In genomic region chr3:146198803-146199481, GRCm38 (mm10) we compare ENCODE assay signal across 18 mouse cellular contexts. TPM values are rescaled to one million over a fixed set of nuclear protein-coding genes. Genes with fewer than 3 reads are reported as not detected.
DNase-seq lines count a peak whose midpoint lies in the region; ATAC-seq and TF ChIP-seq lines count a peak whose summit lies in the region.
"Had no signal": no experiment of that assay in that cellular context is flagged by ENCODE, and none has a peak within 500 bp of the region (broad histone marks: within the 10 kb centered on the region; RNA-seq: fewer than 3 reads in every experiment).

No protein-coding gene starts in this region.

- no peak overlapping the region for H3K4me2 ChIP-seq in kidney, embryonic 15.5 days
- no peak overlapping the region for H3K4me2 ChIP-seq in hindbrain, embryonic 16.5 days (ENCODE audit: low read length)
- H3K4me2 ChIP-seq in neural tube, embryonic 15.5 days: peak overlapping the region; percentile 27; the same call in 1 of the 2 replicates
- H3K4me2 ChIP-seq in liver, postnatal 0 days (ENCODE audit: low read depth, low read length): no peak overlapping the region
- H3K4me2 ChIP-seq: embryonic facial prominence, embryonic 13.5 days; limb, embryonic 13.5 days; liver, embryonic 15.5 days had no signal

- DNase-seq in kidney, postnatal 14 days: no peak
- peak; percentile 41 for DNase-seq in embryo, embryonic 11.5 days (ENCODE audit: low read depth, low spot score)
- DNase-seq in cerebellum, postnatal 4 days (ENCODE audit: low spot score in 2 of 2): no peak
- no peak for DNase-seq in liver, postnatal 0 days
- DNase-seq: adrenal gland, postnatal 25 days; cerebellum, adult 9-10 months; gastrocnemius, postnatal 25 days; heart, postnatal 4 days; kidney, adult 2 months; lung, postnatal 14 days; midbrain, embryonic 14.5 days had no signal

- peaks cover 15% of the 10 kb centered on the region; the same call in 1 of the 2 replicates for H3K4me1 ChIP-seq in kidney, embryonic 15.5 days
- H3K4me1 ChIP-seq in hindbrain, embryonic 16.5 days (ENCODE audit: control insufficient read depth, insufficient read depth, low read depth, low read length): no peaks in the 10 kb centered on the region; the same call in 1 of the 2 replicates
- peaks cover 13% of the 10 kb centered on the region for H3K4me1 ChIP-seq in neural tube, embryonic 15.5 days
- peaks cover 5% of the 10 kb centered on the region; the same call in 1 of the 2 replicates for H3K4me1 ChIP-seq in liver, postnatal 0 days (ENCODE audit: insufficient read depth)
- H3K4me1 ChIP-seq: embryonic facial prominence, embryonic 13.5 days; limb, embryonic 13.5 days had no signal

- peaks cover 3% of the 10 kb centered on the region; the same call in 1 of the 2 replicates for H3K27me3 ChIP-seq in kidney, embryonic 15.5 days
- no peaks in the 10 kb centered on the region; the same call in 1 of the 2 replicates for H3K27me3 ChIP-seq in hindbrain, embryonic 16.5 days (replicated peaks; ENCODE audit: control insufficient read depth, insufficient read depth, low read length)
- H3K27me3 ChIP-seq in neural tube, embryonic 15.5 days (replicated peaks): 0 out of 2 replicates have a peak, but pooled peaks cover 7% of the 10 kb centered on the region
- no peaks in the 10 kb centered on the region for H3K27me3 ChIP-seq in liver, postnatal 0 days (ENCODE audit: insufficient read depth, low read length)
- H3K27me3 ChIP-seq: embryonic facial prominence, embryonic 13.5 days; limb, embryonic 13.5 days; liver, embryonic 15.5 days had no signal

- TF ChIP-seq EP300 in liver, postnatal 0 days (IDR thresholded peaks at IDR 0.05; ENCODE audit: low read depth): no peak

- H3K36me3 ChIP-seq in kidney, embryonic 15.5 days: no peaks in the 10 kb centered on the region
- no peaks in the 10 kb centered on the region for H3K36me3 ChIP-seq in hindbrain, embryonic 16.5 days (ENCODE audit: control insufficient read depth, insufficient read depth, low read length)
- no peaks in the 10 kb centered on the region for H3K36me3 ChIP-seq in neural tube, embryonic 15.5 days
- no peaks in the 10 kb centered on the region for H3K36me3 ChIP-seq in liver, postnatal 0 days (replicated peaks; ENCODE audit: insufficient read depth, low read length)
- H3K36me3 ChIP-seq: embryonic facial prominence, embryonic 13.5 days; limb, embryonic 13.5 days; liver, embryonic 15.5 days had no signal

- no peak overlapping the region for H3K9ac ChIP-seq in kidney, embryonic 15.5 days
- H3K9ac ChIP-seq in hindbrain, embryonic 16.5 days (ENCODE audit: low read depth, low read length): no peak overlapping the region
- no peak overlapping the region for H3K9ac ChIP-seq in neural tube, embryonic 15.5 days (replicated peaks)
- H3K9ac ChIP-seq in liver, postnatal 0 days (replicated peaks): no peak overlapping the region
- H3K9ac ChIP-seq: embryonic facial prominence, embryonic 13.5 days; limb, embryonic 13.5 days; liver, embryonic 15.5 days had no signal

- H3K4me3 ChIP-seq in kidney, embryonic 15.5 days (replicated peaks): no peak overlapping the region
- no peak overlapping the region for H3K4me3 ChIP-seq in hindbrain, embryonic 16.5 days (ENCODE audit: low read length)
- no peak overlapping the region for H3K4me3 ChIP-seq in neural tube, embryonic 15.5 days (replicated peaks)
- no peak overlapping the region for H3K4me3 ChIP-seq in liver, postnatal 0 days (ENCODE audit: low read depth, low read length)
- H3K4me3 ChIP-seq: embryonic facial prominence, embryonic 13.5 days; limb, embryonic 13.5 days; liver, embryonic 15.5 days had no signal

- WGBS in kidney, embryonic 15.5 days: 41% methylated on average over 11 of the region's 11 CpGs
- 62% methylated on average over 11 of the region's 11 CpGs for WGBS in hindbrain, embryonic 16.5 days
- 34% methylated on average over 11 of the region's 11 CpGs for WGBS in neural tube, embryonic 15.5 days
- 70% methylated on average over 11 of the region's 11 CpGs for WGBS in liver, postnatal 0 days (ENCODE audit: insufficient replicate concordance)

- H3K9me3 ChIP-seq in kidney, embryonic 15.5 days (replicated peaks): no peaks in the 10 kb centered on the region
- H3K9me3 ChIP-seq in hindbrain, embryonic 16.5 days (ENCODE audit: control insufficient read depth, low read length): no peaks in the 10 kb centered on the region
- no peaks in the 10 kb centered on the region for H3K9me3 ChIP-seq in neural tube, embryonic 15.5 days (replicated peaks)
- no peaks in the 10 kb centered on the region for H3K9me3 ChIP-seq in liver, postnatal 0 days (ENCODE audit: low read length)
- H3K9me3 ChIP-seq: embryonic facial prominence, embryonic 13.5 days; limb, embryonic 13.5 days; liver, embryonic 15.5 days had no signal

- ATAC-seq in kidney, embryonic 15.5 days (replicated peaks; ENCODE audit: low FRiP score): 0 out of 2 replicates have a peak, but pooled peaks have one; percentile 40
- peak; percentile 46; the same call in 1 of the 2 replicates for ATAC-seq in hindbrain, embryonic 16.5 days
- peak; percentile 75 for ATAC-seq in neural tube, embryonic 15.5 days (ENCODE audit: low FRiP score)
- ATAC-seq in liver, postnatal 0 days: no peak

- no peak overlapping the region for H3K27ac ChIP-seq in kidney, embryonic 15.5 days
- no peak overlapping the region for H3K27ac ChIP-seq in hindbrain, embryonic 16.5 days (ENCODE audit: low read depth, low read length)
- no peak overlapping the region for H3K27ac ChIP-seq in neural tube, embryonic 15.5 days (replicated peaks)
- H3K27ac ChIP-seq in liver, postnatal 0 days (ENCODE audit: low read depth): no peak overlapping the region
- H3K27ac ChIP-seq: embryonic facial prominence, embryonic 13.5 days; limb, embryonic 13.5 days; liver, embryonic 15.5 days had no signal

- TF ChIP-seq CTCF in liver, postnatal 0 days (IDR thresholded peaks at IDR 0.05; ENCODE audit: low read depth): no peak

RNA-seq across cellular contexts. Expression of gene Lpar3, which starts 21.8 kb away (rescaled TPM):
- 1.1 and 1.4 TPM in 2 replicates for polyA plus RNA-seq in kidney, embryonic 15.5 days (2015; fragmentation: Nextera tagmentation; extraction: Ambion mirVana)
- polyA plus RNA-seq in hindbrain, embryonic 16.5 days (2015; fragmentation: Nextera tagmentation; extraction: Ambion mirVana): 0.34 and 0.42 TPM in 2 replicates
- polyA plus RNA-seq in neural tube, embryonic 15.5 days (2015; fragmentation: Nextera tagmentation; extraction: Ambion mirVana): 0.78 and 1.3 TPM in 2 replicates
- not detected in 2 replicates for polyA plus RNA-seq in liver, postnatal 0 days (2015; fragmentation: Nextera tagmentation; extraction: Ambion mirVana)

RNA-seq across cellular contexts. Expression of gene Mcoln2, which starts 49.3 kb away (rescaled TPM):
- 0.78 and 0.91 TPM in 2 replicates for polyA plus RNA-seq in kidney, embryonic 15.5 days (2015; fragmentation: Nextera tagmentation; extraction: Ambion mirVana)
- polyA plus RNA-seq in hindbrain, embryonic 16.5 days (2015; fragmentation: Nextera tagmentation; extraction: Ambion mirVana): 0.59 and 0.62 TPM in 2 replicates
- 0.37 and 2.3 TPM in 2 replicates for polyA plus RNA-seq in neural tube, embryonic 15.5 days (2015; fragmentation: Nextera tagmentation; extraction: Ambion mirVana)
- polyA plus RNA-seq in liver, postnatal 0 days (2015; fragmentation: Nextera tagmentation; extraction: Ambion mirVana): 4.3 and 4.5 TPM in 2 replicates
- polyA plus RNA-seq: frontal cortex, adult 2 months had no signal
